Mouse (Mus musculus): ENCODE measurements around the gene Arf5.

Gene Arf5

DNA sequence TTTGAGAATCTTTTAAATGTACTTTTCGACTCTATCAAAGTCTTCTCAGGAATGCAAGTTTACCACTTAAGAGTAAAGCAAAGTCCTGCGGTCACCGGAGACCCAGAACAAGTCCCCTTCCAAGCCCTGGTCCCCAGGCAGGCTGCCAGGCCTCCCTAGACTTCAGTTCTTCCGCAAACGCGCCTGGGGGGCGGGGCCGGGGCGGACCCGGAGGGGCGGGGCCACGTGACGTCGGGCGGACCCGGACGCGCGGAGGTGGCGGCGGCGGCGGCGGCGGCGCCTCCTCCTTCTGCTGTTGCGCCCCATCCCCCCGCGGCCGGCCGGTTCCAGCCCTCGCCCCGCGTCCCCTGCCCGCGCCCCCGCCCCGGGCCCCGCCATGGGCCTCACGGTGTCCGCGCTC is at the start of gene Arf5:
Gene Arf5 (plus strand): TSS at position 248 of the 400 bp plus-strand sequence.
- peak; percentile 78 for DNase-seq (ENCODE audit: low spot score)

DNA sequence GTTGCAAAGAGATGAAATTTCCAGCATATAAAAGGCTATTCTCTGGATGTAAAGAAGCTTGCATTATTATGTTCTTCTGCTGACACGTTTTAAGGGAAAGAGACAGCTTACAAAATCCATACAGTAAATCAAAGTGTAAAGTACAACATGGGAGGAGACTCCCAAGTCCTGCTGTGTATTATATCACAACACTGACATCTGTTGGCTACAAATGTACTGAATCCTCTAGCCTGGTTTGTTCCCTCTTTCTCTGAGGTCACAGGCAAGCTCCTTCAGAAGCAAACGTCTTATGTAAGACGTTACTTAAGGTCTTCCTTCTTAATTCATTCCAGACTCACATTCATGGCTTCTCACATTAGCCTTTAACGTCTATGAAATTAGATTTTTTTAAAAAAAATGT is 41.4 kb upstream of the Arf5 start:
- no peak for DNase-seq (ENCODE audit: low spot score)

DNA sequence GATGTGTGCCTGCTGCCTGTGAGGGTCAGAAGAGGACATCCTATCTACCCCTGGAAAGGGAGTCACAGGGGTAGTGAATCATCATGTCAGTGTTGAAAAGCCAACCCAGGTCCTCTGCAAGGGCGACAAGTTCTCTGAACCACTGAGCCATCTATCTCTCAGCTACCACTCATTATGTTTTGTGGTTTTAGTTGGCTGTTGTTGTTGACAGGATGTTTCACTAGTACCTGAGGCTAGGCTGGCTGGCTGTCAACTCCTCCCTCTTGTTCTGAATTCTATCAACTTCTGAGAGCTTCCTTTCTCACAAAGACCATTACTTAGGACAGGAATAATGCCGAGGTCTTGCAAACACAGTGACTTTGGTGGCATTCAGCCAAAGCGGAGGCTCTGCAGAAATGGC is 38.2 kb upstream of the Arf5 start:
- no peak for DNase-seq (ENCODE audit: low spot score)

DNA sequence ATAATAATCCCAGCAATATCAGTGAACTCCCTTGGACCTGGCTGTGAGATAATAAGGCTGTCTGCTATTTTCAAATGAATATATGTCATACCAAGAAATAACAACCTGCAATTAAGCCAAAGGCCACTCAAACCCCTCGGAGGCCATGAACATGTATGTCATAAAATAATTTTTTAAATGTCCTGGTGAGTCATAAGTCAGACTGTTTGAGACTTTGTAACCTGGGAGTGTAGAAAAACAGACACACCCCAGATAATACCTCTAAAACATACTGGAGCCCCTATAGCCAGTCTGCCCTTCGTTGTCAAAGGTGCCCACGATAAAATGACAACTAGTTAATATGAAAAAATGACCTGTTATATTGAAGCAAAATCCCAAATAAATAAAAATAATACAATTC is 34.3 kb upstream of the Arf5 start:
- DNase-seq (ENCODE audit: low spot score): no peak

DNA sequence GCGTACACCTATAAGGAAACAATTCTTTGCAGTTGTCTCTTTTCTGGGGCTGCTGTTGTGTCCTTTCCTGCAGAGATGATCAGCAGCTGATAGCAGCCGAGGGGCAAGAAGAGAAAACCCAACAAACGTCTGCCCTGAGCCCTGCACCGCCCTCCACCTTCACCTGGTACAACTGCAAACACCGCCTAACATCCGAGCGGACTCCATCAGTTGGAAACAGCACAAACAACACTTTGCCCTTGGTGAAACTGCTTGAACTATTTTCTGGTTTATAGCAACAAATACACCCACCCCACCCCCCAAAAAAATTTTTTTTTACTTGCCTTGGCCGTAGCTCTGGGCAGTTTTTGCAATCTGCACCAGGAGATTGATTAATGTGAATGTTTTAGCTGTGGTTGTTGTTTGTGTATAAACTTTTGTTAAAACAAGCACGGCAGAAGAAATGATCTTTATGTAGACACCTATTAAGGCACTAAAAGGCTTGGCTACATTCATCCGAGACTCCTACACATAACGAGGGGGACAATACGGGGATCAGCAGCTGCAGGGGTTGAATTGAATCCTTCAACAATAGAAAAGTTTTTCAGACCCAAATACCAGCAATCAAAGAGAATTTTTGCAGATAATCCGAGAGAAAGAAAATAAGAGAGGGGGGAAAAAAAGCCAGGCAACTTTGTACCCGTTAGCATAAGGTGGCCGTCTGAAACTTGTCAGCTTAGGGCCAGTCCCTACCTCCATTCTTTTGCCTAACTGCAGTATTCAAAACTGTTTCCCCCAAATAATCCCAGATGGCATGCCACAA is 27.1 kb upstream of the Arf5 start:
- DNase-seq (ENCODE audit: low spot score): peak; percentile 11

- DNase-seq (ENCODE audit: low spot score): peak; percentile 77
Observed at GRCm38 (mm10) chr6:28396853-28397457, 26.4 kb upstream of the Arf5 start.

- DNase-seq (ENCODE audit: low spot score): peak; percentile 65
Observed at GRCm38 (mm10) chr6:28397681-28398203, 25.6 kb upstream of the Arf5 start, which contains the start of gene Zfp800. Gene Zfp800, minus strand, starts transcription at chr6:28398005.

DNA sequence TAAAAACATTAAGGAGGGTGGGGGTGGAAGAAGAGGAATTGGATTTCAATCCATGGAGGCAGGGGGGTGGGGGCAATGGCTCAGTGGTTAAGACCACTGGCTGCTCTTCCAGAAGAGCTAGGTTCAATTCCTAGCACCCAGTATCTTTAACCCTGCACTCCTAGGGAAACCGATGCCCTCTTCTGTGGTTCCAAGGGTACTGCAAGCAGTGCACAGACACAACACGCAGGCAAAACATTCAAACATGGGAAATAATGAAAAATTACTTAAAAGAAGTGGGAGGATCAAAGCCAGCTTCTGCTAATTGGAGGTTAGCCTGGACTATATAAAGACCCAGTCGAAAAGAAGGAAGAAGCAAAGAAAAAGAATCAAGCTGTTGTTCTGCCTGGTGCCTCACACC is 24.6 kb upstream of the Arf5 start:
- DNase-seq (ENCODE audit: low spot score): no peak

DNA sequence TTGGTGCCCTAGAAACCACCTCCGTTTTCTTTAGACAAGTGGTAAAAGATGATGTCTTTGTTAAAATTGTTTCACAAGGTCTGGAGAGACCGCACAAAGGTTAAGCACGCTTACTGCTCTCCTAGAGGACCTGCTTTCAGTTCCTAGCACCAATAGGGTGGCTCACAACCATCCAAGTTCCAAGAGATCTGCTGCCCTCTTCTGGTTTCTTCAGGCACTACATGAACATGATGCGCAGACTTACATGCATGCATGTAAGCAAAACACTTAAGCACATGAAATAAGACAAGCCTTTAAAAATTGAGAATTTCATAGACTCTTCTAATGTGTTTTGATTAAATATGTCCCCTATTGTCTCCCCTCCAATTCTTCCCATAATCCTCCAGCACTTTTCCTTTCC is 23.6 kb upstream of the Arf5 start:
- no peak for DNase-seq (ENCODE audit: low spot score)

- DNase-seq (ENCODE audit: low spot score): no peak
Observed at GRCm38 (mm10) chr6:28410053-28410452, 13.3 kb upstream of the Arf5 start.

DNA sequence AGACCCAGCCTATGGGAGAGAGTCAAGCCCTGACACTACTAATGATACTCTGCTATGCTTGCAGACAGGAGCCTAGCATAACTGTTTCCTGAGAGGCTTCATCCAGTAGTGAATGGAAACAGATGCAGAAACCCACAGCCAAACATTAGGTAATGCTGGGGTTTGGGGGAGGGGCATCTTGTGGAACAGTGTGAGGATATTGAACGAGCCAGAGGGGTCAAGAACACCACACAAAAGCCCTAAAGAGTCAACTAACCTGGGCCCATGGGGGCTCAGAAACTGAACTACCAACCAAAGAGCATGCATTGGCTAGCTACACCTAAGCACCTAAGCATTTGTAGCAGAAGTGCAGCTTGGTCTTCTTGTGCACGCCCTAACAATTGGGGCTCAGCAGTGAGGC is 12.1 kb upstream of the Arf5 start:
- no peak for DNase-seq (ENCODE audit: low spot score)

GRCm38 (mm10) chr6:28416981-28417380 is 6.4 kb upstream of the Arf5 start:
- DNase-seq (ENCODE audit: low spot score): no peak

- no peak for DNase-seq (ENCODE audit: low spot score)
Observed at GRCm38 (mm10) chr6:28418449-28418848, 4.9 kb upstream of the Arf5 start.

GRCm38 (mm10) chr6:28419673-28420072 is 3.7 kb upstream of the Arf5 start:
- DNase-seq (ENCODE audit: low spot score): no peak

DNA sequence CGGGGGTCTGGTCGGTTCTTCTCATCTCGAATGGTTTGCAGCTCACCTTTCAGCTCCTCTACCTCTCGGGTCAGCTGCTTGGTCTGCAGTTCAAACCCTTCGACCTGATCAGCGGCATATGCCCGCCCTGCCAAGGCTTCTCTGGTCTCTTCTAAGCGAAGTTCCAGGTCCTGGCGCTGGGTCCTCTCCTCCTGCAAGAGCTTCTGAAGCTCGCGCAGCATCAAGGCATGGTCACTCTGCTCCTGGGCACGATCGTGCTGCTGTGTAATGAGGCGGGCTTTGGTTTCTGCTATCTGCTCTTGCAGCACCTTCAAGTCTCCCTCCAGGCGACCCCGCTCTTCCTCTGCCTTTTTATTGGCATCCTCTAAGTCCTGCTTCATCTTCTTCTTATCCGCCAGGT is 3.0 kb upstream of the Arf5 start:
- no peak for DNase-seq (ENCODE audit: low spot score)

DNA sequence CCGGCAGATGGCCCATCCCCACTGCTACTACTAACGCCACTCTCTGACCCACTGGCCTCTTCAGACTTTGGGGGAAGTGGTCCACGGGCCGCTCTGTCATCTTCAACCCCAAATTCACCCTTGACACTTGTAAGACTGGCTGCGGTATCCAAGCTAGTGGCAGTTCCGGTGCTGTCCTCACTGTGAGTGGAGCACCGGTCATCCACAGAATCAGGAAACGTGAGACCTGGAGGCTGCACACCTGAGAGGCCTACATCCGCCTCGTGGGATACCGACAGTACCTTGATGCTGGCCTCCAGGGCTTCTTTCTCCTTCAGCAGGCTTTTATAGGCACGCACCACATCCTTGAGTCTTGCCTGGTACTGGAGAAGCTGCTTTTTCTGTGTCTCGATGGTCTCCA is 2.5 kb upstream of the Arf5 start:
- no peak for DNase-seq (ENCODE audit: low spot score)

GRCm38 (mm10) chr6:28421469-28422000 is 1.8 kb upstream of the Arf5 start:
- peak; percentile 94 for DNase-seq (ENCODE audit: low spot score)

DNA sequence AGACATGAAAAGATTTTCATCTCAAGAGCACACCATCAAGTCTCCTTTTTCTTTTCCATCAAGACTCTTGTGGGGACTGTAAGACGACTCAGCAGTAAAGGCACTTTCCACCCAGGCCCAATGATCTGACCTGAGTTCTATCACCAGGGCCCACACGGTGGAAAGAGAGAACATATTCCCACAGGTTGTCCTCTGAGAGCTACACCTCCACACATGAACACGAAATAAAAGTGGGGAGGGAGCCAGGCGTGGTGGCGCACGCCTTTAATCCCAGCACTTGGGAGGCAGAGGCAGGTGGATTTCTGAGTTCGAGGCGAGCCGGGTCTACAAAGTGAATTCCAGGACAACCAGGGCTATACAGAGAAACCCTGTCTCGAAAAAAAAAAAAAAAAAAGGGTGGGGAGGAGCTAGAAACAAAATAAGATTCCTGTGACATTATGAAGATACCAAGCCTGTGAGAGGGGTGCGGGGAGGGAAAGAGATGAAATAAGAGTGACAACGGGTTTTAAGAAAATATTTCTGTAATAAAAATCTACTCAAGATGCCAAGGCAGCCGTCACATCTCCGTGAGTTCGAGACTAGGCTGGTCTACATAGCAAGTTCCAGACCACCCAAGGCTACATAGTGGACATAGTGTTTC is 589 bp upstream of the Arf5 start:
- DNase-seq (ENCODE audit: low spot score): no peak

DNA sequence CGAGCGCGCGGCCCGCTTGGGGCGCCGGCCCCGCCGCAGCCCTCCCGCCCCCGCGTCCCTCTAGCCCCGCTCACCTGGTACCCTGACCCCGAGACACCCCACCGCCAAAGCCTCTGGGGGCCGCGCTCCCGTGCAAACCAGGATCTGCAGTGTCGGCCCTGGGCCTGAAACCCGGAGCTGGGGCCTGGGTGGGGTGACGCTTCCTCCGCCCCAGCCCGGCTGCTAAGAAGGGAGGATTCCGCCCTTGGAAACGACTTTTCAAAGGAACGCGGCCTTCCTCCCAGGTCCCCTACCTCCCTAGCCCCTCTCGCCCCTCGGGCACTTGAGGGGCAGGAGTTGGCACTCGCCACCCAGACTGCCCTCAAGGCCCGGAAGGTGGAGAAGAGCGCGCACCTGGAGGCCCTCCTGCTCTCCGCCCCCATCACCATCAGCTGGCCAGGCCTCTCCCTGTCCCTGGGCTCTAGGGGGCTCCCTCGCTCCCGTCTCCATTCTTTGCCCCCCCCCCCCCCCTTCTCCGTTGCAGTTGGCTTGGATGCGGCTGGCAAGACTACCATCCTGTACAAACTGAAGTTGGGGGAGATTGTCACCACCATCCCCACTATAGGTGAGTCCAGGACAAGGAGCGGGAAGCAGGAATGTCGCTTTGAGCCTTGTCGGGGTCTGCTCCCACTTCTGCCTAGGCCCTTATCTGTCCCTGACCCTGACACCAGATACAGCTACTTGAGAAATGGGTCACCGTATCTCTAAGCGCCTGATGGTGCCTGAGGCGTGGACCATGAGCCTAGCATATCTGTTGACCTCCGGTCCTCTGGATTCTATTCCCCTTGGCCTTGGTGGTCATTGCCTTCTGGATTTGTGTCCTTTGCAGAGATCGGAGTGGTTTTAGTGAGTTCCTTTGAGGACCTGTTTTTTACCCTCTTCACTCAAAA is 671 bp downstream of the Arf5 start:
- peak; percentile 57 for DNase-seq (ENCODE audit: low spot score)

- no peak for DNase-seq (ENCODE audit: low spot score)
Observed at GRCm38 (mm10) chr6:28425019-28425418, 1.7 kb downstream of the Arf5 start.

DNA sequence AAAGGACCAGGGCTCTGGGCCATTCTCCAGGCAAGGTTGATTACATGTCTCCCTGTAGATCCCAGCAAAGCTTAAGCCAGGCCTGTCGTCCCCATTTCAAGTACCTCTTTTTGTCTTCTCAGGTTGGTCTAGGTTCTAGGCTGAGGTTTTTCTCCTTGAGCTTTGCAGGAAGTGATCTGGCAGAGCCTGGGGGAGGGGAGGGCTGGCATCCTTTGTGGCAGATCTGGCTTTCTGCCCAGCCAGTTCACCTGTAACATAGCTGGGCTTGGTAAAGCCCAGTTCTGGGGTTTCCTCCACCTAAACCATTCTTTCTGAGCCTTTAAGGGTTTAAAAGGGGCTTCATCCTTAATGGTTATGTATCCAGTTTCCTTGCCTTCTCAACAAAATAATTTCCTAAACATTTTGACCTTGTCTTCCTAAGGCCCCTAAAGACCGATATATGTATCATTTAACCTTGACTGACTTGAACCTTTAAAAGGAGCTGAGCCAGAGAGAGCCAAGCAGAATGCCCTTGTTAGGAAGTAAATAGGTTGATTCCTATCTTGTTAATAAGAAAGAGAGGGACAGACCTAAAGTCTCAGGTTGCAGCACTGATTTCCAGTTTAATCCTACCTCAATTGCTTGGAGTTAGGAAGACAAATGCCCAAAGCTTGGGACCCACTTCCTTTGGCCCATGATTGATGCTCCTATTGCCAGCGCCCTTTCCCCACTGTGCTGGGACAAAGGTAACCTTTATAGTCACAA is 3.9 kb downstream of the Arf5 start, which contains the start of gene Fscn3:
Gene Fscn3 (plus strand): TSS at position 694 of the 744 bp plus-strand sequence.
- DNase-seq (ENCODE audit: low spot score): no peak
